20 mouse cellular contexts compared by ENCODE assay signal in the genomic region with DNA sequence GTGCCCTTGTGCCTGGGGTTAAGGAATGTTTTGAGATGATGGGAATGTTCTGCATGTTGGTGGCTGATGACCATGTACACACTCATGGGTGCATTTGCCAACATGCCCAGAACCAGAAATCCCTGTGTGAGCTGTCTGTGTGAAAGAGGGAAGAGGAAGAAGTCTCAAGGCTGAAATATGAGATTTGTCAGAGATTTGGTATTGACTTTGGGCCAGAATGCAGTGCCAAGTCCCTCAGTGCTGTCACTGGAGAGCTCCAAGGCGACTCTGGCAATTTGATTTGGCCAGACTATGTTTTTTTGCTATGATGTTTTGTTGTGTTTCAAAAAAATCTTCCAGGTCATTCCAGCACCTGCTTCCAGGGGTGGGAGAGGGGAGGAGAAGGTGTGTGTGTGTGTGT.
DNase-seq lines count a peak whose midpoint lies in the region; ATAC-seq lines count a peak whose summit lies in the region.
"Had no signal": no experiment of that assay in that cellular context is flagged by ENCODE, and none has a peak within 500 bp of the region (broad histone marks: within the 10 kb centered on the region; RNA-seq: fewer than 3 reads in every experiment).

No protein-coding gene starts in this region.

- no peak overlapping the region for H3K4me3 ChIP-seq in neural tube, embryonic 15.5 days (replicated peaks)
- H3K4me3 ChIP-seq: embryonic facial prominence, embryonic 13.5 days; forebrain, embryonic 12.5 days; heart, embryonic 12.5 days; hindbrain, embryonic 10.5 days; hindbrain, embryonic 15.5 days had no signal

- no peak overlapping the region for H3K9ac ChIP-seq in neural tube, embryonic 15.5 days (replicated peaks)
- H3K9ac ChIP-seq: embryonic facial prominence, embryonic 13.5 days; forebrain, embryonic 12.5 days; heart, embryonic 12.5 days; hindbrain, embryonic 15.5 days had no signal

- no peak overlapping the region for H3K27ac ChIP-seq in neural tube, embryonic 15.5 days (replicated peaks)
- H3K27ac ChIP-seq: embryonic facial prominence, embryonic 13.5 days; forebrain, embryonic 12.5 days; hindbrain, embryonic 10.5 days; hindbrain, embryonic 15.5 days had no signal

- no peak for ATAC-seq in neural tube, embryonic 15.5 days (ENCODE audit: low FRiP score)
- no peak for ATAC-seq in CD4-positive, CD25-positive, alpha-beta regulatory T cell, adult 4 months
- ATAC-seq: forebrain, embryonic 16.5 days; inflammation-experienced regulatory T-cells, adult 6 months; intestine, postnatal 0 days had no signal

- no peaks in the 10 kb centered on the region for H3K36me3 ChIP-seq in neural tube, embryonic 15.5 days
- H3K36me3 ChIP-seq: embryonic facial prominence, embryonic 13.5 days; forebrain, embryonic 12.5 days; G1E; heart, embryonic 12.5 days; hindbrain, embryonic 10.5 days; hindbrain, embryonic 15.5 days had no signal

- H3K9me3 ChIP-seq in neural tube, embryonic 15.5 days (replicated peaks): no peaks in the 10 kb centered on the region
- H3K9me3 ChIP-seq: embryonic facial prominence, embryonic 13.5 days; forebrain, embryonic 12.5 days; heart, embryonic 12.5 days; hindbrain, embryonic 10.5 days; hindbrain, embryonic 15.5 days had no signal

- H3K4me1 ChIP-seq in neural tube, embryonic 15.5 days: no peaks in the 10 kb centered on the region
- H3K4me1 ChIP-seq: embryonic facial prominence, embryonic 13.5 days; forebrain, embryonic 12.5 days; heart, embryonic 12.5 days; hindbrain, embryonic 15.5 days had no signal

- H3K4me2 ChIP-seq in neural tube, embryonic 15.5 days: no peak overlapping the region
- H3K4me2 ChIP-seq: embryonic facial prominence, embryonic 13.5 days; forebrain, embryonic 12.5 days; heart, embryonic 12.5 days; hindbrain, embryonic 15.5 days had no signal

- H3K27me3 ChIP-seq in neural tube, embryonic 15.5 days (replicated peaks): no peaks in the 10 kb centered on the region
- H3K27me3 ChIP-seq: embryonic facial prominence, embryonic 13.5 days; forebrain, embryonic 12.5 days; heart, embryonic 12.5 days; hindbrain, embryonic 15.5 days had no signal

- DNase-seq in cerebellum, postnatal 10 days: peak; percentile 41 to 44
- no peak for DNase-seq in cerebellum, adult 9-11 months
- DNase-seq in adrenal gland, adult 2 months: peak; percentile 69
- DNase-seq in adrenal gland, postnatal 25 days: peak; percentile 27
- DNase-seq in left cerebral cortex, adult 18-20 months (ENCODE audit: low spot score in 2 of 2): no peak
- DNase-seq: cerebellum, adult 18-20 months; cerebellum, postnatal 36 days; gastrocnemius, postnatal 10 days; kidney, adult 8-10 months had no signal

- WGBS in neural tube, embryonic 15.5 days: 79% methylated on average over 1 of the region's 1 CpGs

Comparison
In these comparisons a context has a peak if more than half of its experiments do, and no peak if none do; other contexts are left out.
1. DNase-seq: peak in cerebellum, postnatal 10 days (2 of 2), adrenal gland, adult 2 months (single experiment) and adrenal gland, postnatal 25 days (single experiment); none in cerebellum, adult 9-11 months (single experiment) and left cerebral cortex, adult 18-20 months (0 of 2).